Mouse (Mus musculus): ENCODE results near the gene Zcchc10. TPM values are rescaled to one million over a fixed set of nuclear protein-coding genes. Genes with fewer than 3 reads are reported as not detected.
"Not testable (repeated sequence)": the region's sequence is repeated elsewhere in the genome, so short reads cannot be mapped to it uniquely, and the experiment has no call there.

Gene Zcchc10
- total RNA-seq, 2 experiments from 2014 or later, result 5.5 to 6.2 TPM

GRCm38 (mm10) chr11:53312823-53313222 lies 11.7 kb upstream of the Zcchc10 start:
- DNase-seq; intact Hi-C loops (cut with DNase I): not testable (repeated sequence)

- DNase-seq, result peak in 1 of 2 experiments; percentile 11
- intact Hi-C loops (cut with DNase I), result no loop called here
These were observed 9.7 kb upstream of the Zcchc10 start for GRCm38 (mm10) chr11:53314770-53315173.

DNA sequence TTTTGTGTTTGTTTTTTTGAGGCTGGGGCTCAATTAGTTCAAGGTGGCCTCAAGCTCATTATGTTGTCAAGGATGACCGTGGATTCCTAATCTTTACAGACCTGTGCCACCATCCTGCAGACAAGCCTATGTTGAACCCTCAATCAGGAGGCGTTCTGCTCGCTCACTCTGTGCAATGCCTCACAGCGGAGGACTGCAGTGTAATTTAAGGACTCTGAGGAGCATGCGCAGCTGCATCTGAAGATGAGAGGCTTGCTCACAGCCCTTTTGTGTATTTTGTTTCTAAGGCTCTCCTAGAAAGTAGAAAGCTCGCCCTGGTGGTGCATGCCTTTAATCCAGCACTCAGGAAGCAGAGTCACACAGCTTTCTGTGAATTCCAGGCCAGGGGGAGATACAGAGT lies 7.5 kb upstream of the Zcchc10 start:
- no peak for DNase-seq
- intact Hi-C loops (cut with DNase I), result no loop called here

- no peak for DNase-seq
- intact Hi-C loops (cut with DNase I), result no loop called here
These were observed 6.4 kb upstream of the Zcchc10 start for GRCm38 (mm10) chr11:53318041-53318440.

GRCm38 (mm10) chr11:53318568-53318967 lies 5.9 kb upstream of the Zcchc10 start:
- intact Hi-C loops (cut with DNase I), result not testable (repeated sequence)

DNA sequence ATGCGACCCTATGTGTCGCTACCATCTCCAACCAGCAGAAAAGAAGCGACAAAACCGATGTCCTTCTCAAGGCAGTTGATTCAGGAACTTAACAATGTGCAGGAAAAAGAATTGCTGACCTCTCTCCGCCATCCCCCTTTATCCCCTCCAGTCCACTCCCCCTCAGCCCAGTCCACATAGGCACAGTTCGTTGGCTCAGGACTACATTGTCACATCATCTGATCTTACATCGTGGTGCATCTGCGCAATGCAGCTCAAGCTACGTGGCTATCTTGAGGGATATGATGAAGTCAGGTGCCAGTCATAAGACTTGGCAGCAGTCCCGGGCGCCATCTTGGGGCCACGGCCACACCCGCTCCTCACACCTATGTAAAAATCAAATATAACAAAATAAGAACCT lies 4.6 kb upstream of the Zcchc10 start:
- intact Hi-C loops (cut with DNase I); DNase-seq: not testable (repeated sequence)

More at GRCm38 (mm10) chr11:53318568-53318967, 5.9 kb upstream of the Zcchc10 start:
- DNase-seq, result not testable (repeated sequence)

- intact Hi-C loops (cut with DNase I), result no loop called here
- no peak for DNase-seq
These were observed 5.8 kb downstream of the Zcchc10 start for GRCm38 (mm10) chr11:53330325-53330724.

DNA sequence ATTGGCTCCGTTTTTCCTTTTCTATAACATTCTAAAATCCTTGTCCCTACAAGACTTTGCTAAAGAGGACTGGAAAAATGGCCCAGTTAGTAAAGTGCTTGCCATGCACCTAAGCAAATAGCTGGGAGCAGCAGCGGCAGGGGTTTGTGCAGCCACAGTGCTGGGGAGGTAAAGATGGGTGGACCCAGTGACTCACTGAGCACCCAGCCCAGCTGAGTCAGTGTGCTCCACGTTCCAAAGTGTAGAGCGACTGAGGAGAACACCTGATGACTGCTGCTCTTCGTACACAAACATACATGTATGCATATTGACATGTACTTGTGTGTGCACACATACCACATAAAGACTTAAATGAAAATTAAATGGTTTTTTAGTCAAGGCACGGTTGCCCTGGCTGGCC lies 6.6 kb downstream of the Zcchc10 start:
- DNase-seq, result no peak
- intact Hi-C loops (cut with DNase I), result no loop called here

- intact Hi-C loops (cut with DNase I), result no loop called here
- no peak for DNase-seq
These were observed 7.7 kb downstream of the Zcchc10 start for GRCm38 (mm10) chr11:53332076-53332680.

DNA sequence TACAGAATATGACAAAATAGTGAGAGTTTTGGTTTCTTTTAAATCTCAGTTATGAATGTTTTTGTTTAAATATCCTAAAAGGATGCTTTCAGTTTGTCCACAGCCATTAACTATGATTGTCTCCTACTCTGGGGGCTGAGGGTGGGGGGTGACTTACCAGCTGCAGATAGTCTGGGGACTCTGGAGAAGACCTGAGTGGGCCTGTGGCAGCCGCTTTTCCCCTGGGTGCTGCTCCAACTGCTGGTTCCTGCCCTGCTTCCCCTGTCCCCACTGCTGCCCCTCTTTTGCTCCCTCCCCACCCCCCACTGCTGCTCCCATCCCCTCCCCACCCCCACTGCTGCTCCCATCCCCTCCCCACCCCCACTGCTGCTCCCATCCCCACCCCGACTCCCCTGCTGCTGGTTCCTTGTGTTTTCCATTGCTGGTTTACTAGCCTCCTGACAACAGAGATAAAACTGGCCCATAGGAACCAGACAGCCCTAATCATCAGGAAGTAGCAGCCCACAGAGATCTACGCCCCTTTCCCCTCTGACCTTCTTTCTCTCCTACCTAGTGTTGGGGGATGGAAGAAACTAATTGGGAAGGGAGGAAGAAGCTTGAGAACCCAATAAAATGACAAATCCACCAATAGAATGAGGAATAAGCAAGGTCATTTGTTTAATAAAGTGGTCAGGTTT lies 11.2 kb downstream of the Zcchc10 start:
- intact Hi-C loops (cut with DNase I), result no loop called here
- no peak for DNase-seq

DNA sequence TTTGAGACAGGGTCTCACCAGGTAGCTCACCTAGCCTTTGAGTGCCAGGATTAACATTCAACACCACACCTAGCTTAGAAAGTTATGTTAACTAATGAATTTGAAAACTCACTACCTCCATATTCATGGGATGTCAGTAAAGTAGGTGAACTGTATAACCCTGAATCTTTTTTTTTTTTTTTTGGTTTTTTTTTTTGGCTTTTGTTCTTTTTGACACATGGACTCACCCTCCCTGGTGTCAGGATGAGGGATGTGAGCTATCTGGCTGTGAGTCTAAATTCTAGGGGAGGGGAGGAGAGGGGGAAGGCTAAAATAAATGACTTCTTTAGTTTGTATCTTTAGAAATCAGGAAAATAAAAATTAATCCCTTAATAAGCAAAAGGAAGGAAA lies 11.7 kb downstream of the Zcchc10 start:
- no peak for DNase-seq
- intact Hi-C loops (cut with DNase I), result no loop called here

GRCm38 (mm10) chr11:53336924-53337323 lies 12.4 kb downstream of the Zcchc10 start:
- DNase-seq, result no peak
- intact Hi-C loops (cut with DNase I), result no loop called here

DNA sequence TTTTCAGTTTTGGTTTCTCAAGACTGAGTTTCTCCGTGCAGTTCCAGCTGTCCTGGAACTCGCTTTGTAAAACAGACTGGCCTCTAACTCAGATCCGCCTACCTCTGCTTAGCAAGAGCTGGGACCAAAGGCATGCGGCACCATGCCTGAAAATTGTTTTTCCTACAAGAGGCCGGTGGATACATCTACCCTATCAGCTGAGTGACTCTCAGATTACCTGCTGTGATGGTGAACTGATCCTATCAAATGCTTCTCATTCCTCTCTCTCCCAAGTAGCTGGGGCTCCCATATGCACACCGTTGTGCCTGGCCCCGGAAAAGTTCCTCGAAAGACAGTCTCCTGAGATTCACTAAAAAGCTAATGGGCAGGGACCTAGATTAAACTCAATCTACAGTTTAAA lies 13.2 kb downstream of the Zcchc10 start:
- no peak for DNase-seq
- intact Hi-C loops (cut with DNase I), result no loop called here

DNA sequence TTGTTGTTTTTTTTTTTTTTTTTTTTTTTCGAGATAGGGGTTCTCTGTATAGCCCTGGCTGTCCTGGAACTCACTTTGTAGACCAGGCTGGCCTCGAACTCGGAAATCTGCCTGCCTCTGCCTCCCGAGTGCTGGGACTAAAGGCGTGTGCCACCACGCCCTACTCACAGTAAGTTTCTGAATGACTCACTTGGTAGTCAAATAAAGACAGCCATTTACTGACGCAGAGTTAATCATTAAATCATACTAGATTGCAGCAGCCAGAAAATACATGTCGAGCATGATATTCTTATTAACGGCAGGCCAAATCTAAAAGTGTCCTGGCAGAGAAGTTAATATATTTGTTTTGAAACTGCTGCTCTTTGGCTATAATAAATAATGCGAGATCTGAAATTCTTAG lies 16.5 kb downstream of the Zcchc10 start:
- intact Hi-C loops (cut with DNase I), result not testable (repeated sequence)

DNA sequence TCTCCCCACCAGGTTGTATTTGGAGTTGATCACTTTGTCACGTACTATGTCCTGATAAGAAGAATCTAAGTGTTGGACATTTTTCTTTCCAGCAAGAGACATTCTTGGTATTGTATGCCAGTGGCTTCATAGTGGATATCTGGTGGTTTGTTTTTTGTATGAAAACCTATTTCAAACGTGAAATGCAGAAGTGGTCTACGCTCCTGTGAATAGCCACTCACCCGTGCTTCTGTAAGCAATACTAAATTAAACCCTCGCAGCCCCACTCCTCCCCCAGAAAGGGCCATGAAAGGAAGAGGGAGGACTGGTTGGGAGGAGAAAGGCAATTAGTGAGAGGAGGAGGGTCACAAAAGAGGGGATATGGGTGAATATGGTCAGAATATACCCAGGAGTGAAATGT lies 18.2 kb downstream of the Zcchc10 start:
- intact Hi-C loops (cut with DNase I), result no loop called here
- no peak for DNase-seq

More for the DNA sequence above, 16.5 kb downstream of the Zcchc10 start:
- not testable (repeated sequence) for DNase-seq

- intact Hi-C loops (cut with DNase I), result no loop called here
- no peak for DNase-seq
These were observed 20.8 kb downstream of the Zcchc10 start for GRCm38 (mm10) chr11:53345328-53345727.

DNA sequence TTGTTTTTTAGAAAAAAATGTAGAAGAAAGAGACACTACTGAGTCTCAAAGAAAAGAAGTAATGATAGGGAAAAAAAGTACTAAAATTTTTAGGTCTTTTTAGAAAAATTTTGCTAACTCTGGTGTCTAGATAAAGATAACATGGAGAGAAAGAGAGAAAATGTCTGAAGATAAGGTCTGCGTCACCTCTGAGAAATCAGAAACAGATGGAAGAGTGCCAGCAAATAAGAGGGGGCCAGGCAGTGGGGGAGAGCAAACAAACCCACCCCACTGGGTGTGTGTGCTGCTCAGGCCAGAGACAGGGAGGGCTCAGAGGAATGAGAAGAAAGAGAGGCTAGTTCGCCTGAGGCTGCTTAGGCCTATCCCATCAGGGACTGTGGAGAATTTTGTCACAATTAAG lies 21.3 kb downstream of the Zcchc10 start:
- no peak for DNase-seq
- intact Hi-C loops (cut with DNase I), result no loop called here

DNA sequence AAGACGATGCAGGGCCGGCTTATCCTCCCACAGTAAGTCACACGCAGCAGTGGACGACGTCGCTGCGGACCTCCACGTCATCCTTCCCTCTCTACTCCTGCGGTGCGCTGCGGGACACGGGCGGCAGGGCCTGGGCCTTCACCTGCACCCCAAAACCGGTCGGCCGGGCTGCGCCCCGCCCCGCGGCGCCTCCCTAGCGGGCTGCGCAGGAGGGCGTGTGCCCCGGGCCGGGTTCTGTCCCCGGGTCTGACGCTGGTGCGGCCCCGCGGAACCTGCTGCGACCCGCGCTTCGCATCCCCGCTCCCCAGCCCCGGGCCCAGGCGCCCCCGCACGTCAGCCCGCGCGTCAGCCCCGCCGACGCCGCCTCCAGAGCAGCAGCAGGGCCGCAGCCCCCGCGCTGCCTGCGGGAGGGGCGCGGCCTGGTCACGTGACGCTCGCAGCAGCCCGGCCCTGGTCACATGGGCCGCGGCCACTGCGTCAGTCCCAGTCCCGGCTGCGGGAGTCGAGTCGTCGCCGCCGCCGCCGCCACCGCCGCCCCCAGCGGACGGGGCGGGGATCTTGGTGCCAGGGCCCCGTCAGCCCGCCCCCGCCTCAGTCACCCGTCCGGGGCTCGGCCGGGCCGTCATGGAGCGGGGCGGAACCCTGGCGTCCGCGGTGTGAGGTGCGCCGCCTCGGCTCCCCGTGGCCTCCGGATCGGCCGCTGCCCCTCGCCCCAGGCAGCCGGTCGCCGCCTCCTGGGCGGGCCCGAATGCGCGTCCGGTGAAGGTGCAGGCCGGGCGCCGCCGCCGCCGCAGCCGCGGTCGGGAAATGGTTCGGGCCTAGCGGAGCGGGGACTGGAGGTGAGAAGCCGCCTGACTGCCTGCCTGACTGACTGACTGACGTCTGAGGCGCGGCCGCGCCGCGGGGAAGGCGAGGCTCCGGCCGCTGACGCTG lies 26.1 kb downstream of the Zcchc10 start, which contains the start of gene Aff4:
Aff4 (plus strand) TSS at position 543 of the 933 bp plus-strand sequence.
- intact Hi-C loops (cut with DNase I), result loop anchor here (5.0 kb wide), 1 partner anchor 53 kb away; no protein-coding TSS in a partner anchor
- peak; percentile 79 to 83 for DNase-seq

DNA sequence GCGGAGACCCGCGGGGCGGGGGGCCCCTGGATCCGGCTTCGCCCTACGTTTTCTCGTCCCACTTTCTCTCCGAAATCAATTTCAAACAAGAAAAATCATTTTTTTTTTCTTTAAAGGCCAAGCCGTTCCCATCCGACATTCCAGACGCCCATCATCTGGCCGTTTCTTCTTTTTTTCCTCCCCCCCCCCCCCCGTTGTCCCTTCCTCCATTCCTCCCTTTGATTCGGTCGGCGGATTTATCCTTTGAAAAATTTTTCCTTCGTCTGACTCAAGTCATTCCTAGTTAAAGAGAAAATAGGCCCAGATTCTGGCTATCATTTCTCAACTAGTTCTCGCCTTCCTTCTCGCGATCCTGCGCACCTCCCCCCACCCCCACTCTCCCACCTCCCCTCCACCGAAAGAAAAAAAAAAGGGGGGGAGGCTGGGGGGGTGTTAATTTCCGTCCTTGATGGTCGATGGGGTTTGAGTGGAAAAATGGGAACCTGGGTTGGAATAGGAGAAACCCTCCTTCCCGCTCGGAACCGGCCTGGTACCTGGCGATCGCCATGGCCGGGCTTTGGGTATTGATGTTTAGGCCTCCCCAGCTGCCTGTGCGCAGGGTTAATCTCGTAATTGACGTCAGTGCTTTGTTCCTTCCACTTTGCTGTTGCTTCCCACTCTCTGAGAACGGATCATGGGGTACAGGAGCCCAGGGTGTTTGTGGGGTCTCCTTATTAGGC lies 26.9 kb downstream of the Zcchc10 start:
- peak in 1 of 2 experiments; percentile 40 for DNase-seq
- intact Hi-C loops (cut with DNase I), result loop anchor here (5.0 kb wide), 1 partner anchor 54 kb away; no protein-coding TSS in a partner anchor

GRCm38 (mm10) chr11:53351943-53352590 lies 27.6 kb downstream of the Zcchc10 start:
- no peak for DNase-seq
- intact Hi-C loops (cut with DNase I), result loop anchor here (5.0 kb wide), 1 partner anchor 55 kb away; no protein-coding TSS in a partner anchor

All from gastrocnemius, postnatal 36 days (tissue).